Mouse (Mus musculus): Measurements from ENCODE around the gene Mrps23. TPM values are rescaled to one million over a fixed set of nuclear protein-coding genes. Genes with fewer than 3 reads are reported as not detected.
"Not testable (repeated sequence)": the region's sequence is repeated elsewhere in the genome, so short reads cannot be mapped to it uniquely, and the experiment has no call there.

Mrps23 gene
- polyA plus RNA-seq, 1 experiment from 2014 or later: 62.4 TPM

- ATAC-seq (replicated peaks): no peak
- peaks cover 10% of the 10 kb centered on the region for H3K27me3 ChIP-seq (replicated peaks)
- no peak overlapping the region for H3K4me2 ChIP-seq
- no peaks in the 10 kb centered on the region for H3K36me3 ChIP-seq (replicated peaks)
- peaks cover 10% of the 10 kb centered on the region for H3K4me1 ChIP-seq
- WGBS: 13% methylated on average over 4 of the region's 4 CpGs
- no peak overlapping the region for H3K27ac ChIP-seq
- no peak overlapping the region for H3K4me3 ChIP-seq
- no peaks in the 10 kb centered on the region for H3K9me3 ChIP-seq
- H3K9ac ChIP-seq: no peak overlapping the region
These were observed 6.0 kb upstream of the Mrps23 start for GRCm38 (mm10) chr11:88198223-88198622.

- WGBS: 78% methylated on average over 2 of the region's 2 CpGs
- H3K9ac ChIP-seq: no peak overlapping the region
- no peaks in the 10 kb centered on the region for H3K9me3 ChIP-seq
- no peak overlapping the region for H3K27ac ChIP-seq
- ATAC-seq (replicated peaks): no peak
- H3K27me3 ChIP-seq (replicated peaks): no peaks in the 10 kb centered on the region
- H3K36me3 ChIP-seq (replicated peaks): no peaks in the 10 kb centered on the region
- H3K4me2 ChIP-seq: no peak overlapping the region
- H3K4me1 ChIP-seq: peaks cover 25% of the 10 kb centered on the region
- H3K4me3 ChIP-seq: no peak overlapping the region
These were observed 3.0 kb upstream of the Mrps23 start for GRCm38 (mm10) chr11:88201172-88201571.

GRCm38 (mm10) chr11:88202077-88202476, 2.1 kb upstream of the Mrps23 start:
- WGBS: 11% methylated on average over 2 of the region's 2 CpGs
- Histone ChIP-seq H3K27me3 (replicated peaks) (no peaks in the 10 kb centered on the region), H3K36me3 (replicated peaks) (no peaks in the 10 kb centered on the region), H3K27ac (no peak overlapping the region), H3K9me3 (no peaks in the 10 kb centered on the region), H3K4me1 (peaks cover 26% of the 10 kb centered on the region), H3K4me3 (no peak overlapping the region), H3K9ac (no peak overlapping the region), H3K4me2 (no peak overlapping the region)
- no peak for ATAC-seq (replicated peaks)

- ATAC-seq (replicated peaks): peak; percentile 24
- 33% methylated on average over 30 of the region's 30 CpGs for WGBS
- Histone ChIP-seq H3K27ac (peak overlapping the region; percentile 73), H3K9me3 (no peaks in the 10 kb centered on the region), H3K9ac (peak overlapping the region; percentile 83), H3K4me1 (peaks cover 26% of the 10 kb centered on the region), H3K27me3 (replicated peaks) (no peaks in the 10 kb centered on the region), H3K4me2 (peak overlapping the region; percentile 90), H3K36me3 (replicated peaks) (peaks cover 8% of the 10 kb centered on the region; the same call in 1 of the 2 replicates), H3K4me3 (peak overlapping the region; percentile 70)
These were observed 593 bp downstream of the Mrps23 start for GRCm38 (mm10) chr11:88204593-88205368.

DNA sequence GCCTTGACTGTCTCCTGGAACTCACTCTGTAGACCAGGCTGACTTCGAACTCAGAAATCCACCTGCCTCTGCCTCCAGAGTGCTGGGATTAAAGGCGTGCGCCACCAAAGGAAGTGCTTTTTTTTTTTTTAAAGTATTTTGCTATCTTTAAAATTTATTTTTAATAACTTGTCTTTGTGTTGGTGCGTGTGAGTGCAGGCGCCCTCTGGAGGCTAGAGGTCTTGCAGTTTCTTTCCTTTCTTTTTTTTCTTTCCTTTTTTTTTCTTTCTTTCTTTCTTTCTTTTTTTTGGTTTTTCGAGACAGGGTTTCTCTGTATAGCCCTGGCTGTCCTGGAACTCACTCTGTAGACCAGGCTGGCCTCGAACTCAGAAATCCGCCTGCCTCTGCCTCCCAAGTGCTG, 2.4 kb downstream of the Mrps23 start:
- 85% methylated on average over 8 of the region's 8 CpGs for WGBS
- H3K36me3 ChIP-seq (replicated peaks): peaks cover 26% of the 10 kb centered on the region
- peaks cover 26% of the 10 kb centered on the region for H3K4me1 ChIP-seq
- H3K27me3 ChIP-seq (replicated peaks); H3K4me2 ChIP-seq; H3K9me3 ChIP-seq; H3K9ac ChIP-seq; H3K27ac ChIP-seq; H3K4me3 ChIP-seq; ATAC-seq (replicated peaks): not testable (repeated sequence)

DNA sequence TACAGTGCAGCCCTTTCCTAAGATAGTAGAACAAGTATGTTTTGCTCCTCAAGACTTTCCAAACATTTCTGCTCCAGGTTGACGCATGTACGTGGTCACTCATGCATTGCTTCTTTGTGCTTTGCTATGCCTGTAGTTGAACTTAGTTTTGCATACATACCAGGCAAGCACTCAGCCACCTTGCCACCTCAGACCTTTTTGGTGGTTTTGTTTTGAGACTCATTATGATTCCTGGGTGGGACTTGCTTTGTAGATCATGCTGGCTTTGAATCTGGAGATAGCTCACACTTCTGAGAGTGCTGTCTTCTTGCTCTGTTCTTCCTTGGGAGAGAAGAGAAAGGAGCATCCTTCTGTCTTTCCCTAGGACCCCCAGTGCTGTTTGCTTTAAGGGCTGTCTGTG, 3.5 kb downstream of the Mrps23 start:
- WGBS: 95% methylated on average over 2 of the region's 2 CpGs
- no peak for ATAC-seq (replicated peaks)

DNA sequence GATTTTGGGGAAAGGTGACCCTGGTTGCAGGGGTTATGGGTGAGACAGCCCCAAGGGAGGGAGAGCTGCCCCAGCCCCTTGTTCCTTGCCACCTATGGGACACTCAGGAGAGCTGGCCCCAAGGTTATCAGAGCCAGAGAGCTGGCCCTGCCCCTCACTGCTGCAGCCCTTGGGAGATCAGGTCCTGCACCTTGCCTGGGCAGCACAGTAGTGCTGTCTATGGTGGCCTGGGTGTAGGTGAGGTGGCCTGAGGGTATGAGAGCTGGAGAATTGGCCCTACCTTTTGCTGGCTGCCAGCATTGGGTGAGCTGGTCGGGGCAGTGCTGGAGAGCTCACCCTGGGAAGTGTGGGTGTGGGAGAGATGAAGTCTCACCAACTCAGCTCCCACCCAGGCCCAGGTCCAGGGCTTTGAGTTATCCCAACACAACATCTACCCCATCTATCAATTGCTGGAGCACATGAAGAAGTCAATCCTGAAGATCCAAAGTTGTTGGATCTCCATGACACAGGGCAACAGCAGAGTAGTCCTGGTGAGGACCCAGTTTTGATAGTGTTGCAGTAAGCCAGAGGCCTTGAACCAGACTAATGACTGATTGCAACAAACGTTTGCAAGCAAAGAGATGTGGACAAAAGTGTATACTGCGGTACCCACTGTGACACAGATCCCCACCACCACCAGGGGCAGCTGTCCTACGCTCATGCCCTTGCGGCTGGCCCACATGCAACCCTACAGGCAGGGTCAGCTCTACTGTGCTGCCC, 7.8 kb downstream of the Mrps23 start:
- Histone ChIP-seq H3K9me3 (no peaks in the 10 kb centered on the region), H3K27ac (no peak overlapping the region), H3K36me3 (replicated peaks) (peaks cover 32% of the 10 kb centered on the region), H3K4me1 (peaks cover 20% of the 10 kb centered on the region), H3K4me2 (no peak overlapping the region), H3K27me3 (replicated peaks) (no peaks in the 10 kb centered on the region), H3K9ac (no peak overlapping the region), H3K4me3 (no peak overlapping the region)
- no peak for ATAC-seq (replicated peaks)
- 84% methylated on average over 5 of the region's 5 CpGs for WGBS

More for the DNA sequence above, 3.5 kb downstream of the Mrps23 start:
- Histone ChIP-seq H3K4me2 (no peak overlapping the region), H3K4me1 (peaks cover 26% of the 10 kb centered on the region), H3K4me3 (no peak overlapping the region), H3K9ac (no peak overlapping the region), H3K27ac (no peak overlapping the region), H3K27me3 (replicated peaks) (no peaks in the 10 kb centered on the region), H3K36me3 (replicated peaks) (peaks cover 32% of the 10 kb centered on the region), H3K9me3 (no peaks in the 10 kb centered on the region)

- H3K4me1 ChIP-seq: peaks cover 20% of the 10 kb centered on the region
- peaks cover 26% of the 10 kb centered on the region for H3K36me3 ChIP-seq (replicated peaks)
- no peak for ATAC-seq (replicated peaks)
- no peak overlapping the region for H3K4me2 ChIP-seq
- no peaks in the 10 kb centered on the region for H3K27me3 ChIP-seq (replicated peaks)
- no peak overlapping the region for H3K4me3 ChIP-seq
- H3K9ac ChIP-seq: no peak overlapping the region
- no peak overlapping the region for H3K27ac ChIP-seq
- no peaks in the 10 kb centered on the region for H3K9me3 ChIP-seq
- WGBS: 58% methylated on average over 6 of the region's 6 CpGs
These were observed 9.6 kb downstream of the Mrps23 start for GRCm38 (mm10) chr11:88213757-88214156.

DNA sequence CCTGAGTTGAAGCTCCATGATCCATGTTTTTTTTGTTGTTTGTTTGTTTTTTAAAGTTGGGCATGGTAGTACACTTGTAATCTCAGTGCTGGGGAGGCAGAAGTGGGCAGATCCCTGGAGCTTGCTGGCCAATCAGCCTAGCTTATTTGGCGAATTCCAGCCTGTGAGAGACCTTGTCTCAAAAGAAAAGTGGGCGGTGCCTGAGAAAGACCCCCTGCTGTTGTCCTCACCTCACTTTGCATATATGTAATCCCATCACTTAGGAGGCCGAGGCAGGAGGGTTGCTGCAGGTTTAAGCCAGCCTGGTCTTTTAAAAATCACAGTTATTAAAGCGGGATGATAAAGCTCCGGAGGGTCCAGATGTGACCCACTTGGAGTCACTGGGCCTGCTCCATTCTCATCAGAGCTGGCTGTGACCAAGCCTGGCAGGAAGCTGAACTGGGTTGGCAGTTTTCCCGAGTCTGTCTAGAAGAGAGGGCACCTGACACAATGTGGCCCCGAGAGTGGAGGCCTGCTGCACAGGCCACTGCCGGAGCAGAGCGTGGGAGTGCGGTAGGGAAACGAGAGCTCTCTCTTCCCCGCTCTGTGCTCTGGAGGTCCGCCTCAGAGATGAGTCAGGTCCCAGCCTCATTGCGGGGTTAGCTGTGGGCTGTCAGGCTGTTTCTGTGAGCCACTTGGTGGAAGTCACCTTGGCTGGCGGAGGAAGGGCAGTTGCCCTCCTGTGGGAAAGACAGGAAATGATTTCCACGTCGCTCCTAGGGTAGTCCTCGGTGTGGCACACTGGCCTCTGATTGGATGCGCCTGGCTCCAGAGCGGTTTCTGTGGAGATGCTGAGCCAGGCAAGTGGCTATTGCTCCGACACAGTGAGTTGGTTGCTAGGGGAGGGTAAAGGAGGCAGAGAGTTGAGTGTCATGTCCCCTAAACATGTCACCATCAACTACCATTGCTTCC, 11.0 kb downstream of the Mrps23 start:
- ATAC-seq (replicated peaks): peak; percentile 74
- peaks cover 20% of the 10 kb centered on the region for H3K4me1 ChIP-seq
- WGBS: 58% methylated on average over 21 of the region's 21 CpGs
- H3K36me3 ChIP-seq (replicated peaks): peaks cover 20% of the 10 kb centered on the region
- no peak overlapping the region for H3K4me3 ChIP-seq
- H3K27ac ChIP-seq: peak overlapping the region; percentile 76
- H3K4me2 ChIP-seq: peak overlapping the region; percentile 39
- H3K27me3 ChIP-seq (replicated peaks): no peaks in the 10 kb centered on the region
- H3K9me3 ChIP-seq: no peaks in the 10 kb centered on the region
- H3K9ac ChIP-seq: no peak overlapping the region

DNA sequence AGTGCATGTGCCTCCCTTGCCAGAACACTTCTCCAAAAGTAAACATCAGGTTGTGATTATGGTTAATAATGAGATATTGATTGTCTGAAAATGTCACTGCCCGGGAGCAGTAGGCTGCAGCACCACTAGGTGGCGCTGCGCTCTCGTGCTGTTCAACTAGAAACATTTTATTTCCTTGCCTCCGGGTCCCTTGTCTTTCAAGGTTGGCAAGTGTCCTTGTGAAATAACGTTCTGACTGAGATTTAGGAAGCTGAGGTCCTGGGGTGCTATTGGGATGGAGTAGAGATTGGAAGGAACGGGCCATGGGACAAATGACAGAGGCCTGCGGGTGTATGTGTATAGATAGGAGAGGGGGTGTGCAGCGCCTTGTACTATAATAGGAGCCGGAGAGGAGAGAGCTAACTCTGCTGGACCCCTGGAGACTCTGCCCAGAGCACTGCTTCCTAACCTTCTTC, 12.1 kb downstream of the Mrps23 start:
- Histone ChIP-seq H3K4me2 (peak overlapping the region; percentile 39), H3K27ac (peak overlapping the region; percentile 76), H3K36me3 (replicated peaks) (peaks cover 9% of the 10 kb centered on the region; the same call in 1 of the 2 replicates), H3K4me1 (peaks cover 20% of the 10 kb centered on the region), H3K9me3 (no peaks in the 10 kb centered on the region), H3K4me3 (peak overlapping the region; percentile 4; the same call in 1 of the 2 replicates), H3K9ac (peak overlapping the region; percentile 36; the same call in 1 of the 2 replicates), H3K27me3 (replicated peaks) (no peaks in the 10 kb centered on the region)
- 7% methylated on average over 10 of the region's 10 CpGs for WGBS
- peak; percentile 67 for ATAC-seq (replicated peaks)

- no peaks in the 10 kb centered on the region for H3K36me3 ChIP-seq (replicated peaks)
- peaks cover 20% of the 10 kb centered on the region for H3K4me1 ChIP-seq
- no peak overlapping the region for H3K4me3 ChIP-seq
- no peak overlapping the region for H3K9ac ChIP-seq
- no peak overlapping the region for H3K4me2 ChIP-seq
- no peak overlapping the region for H3K27ac ChIP-seq
- ATAC-seq (replicated peaks): no peak
- no peaks in the 10 kb centered on the region for H3K27me3 ChIP-seq (replicated peaks)
- 92% methylated on average over 6 of the region's 6 CpGs for WGBS
- no peaks in the 10 kb centered on the region for H3K9me3 ChIP-seq
These were observed 14.0 kb downstream of the Mrps23 start for GRCm38 (mm10) chr11:88218155-88218554.

DNA sequence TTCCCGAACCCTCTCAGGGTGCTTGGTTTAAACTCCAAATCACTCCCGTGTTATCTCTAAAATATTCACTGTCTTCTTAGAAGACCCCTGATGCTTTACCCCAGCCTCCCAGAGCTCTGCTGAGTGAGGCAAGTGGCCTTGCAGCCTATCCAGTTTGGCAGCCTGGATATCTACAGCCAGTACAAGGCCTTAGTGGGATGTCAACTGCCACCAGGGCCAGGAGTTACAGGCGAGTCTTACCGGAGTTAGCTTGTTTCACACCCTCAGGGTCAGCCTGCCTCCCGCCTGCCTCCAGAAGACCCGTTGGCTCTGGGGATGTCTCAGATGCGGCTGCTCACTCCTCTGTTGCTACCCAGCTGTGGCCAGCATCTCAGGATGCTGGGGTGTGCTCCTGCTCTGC, 14.4 kb downstream of the Mrps23 start:
- H3K4me1 ChIP-seq: peaks cover 20% of the 10 kb centered on the region
- no peak overlapping the region for H3K4me3 ChIP-seq
- H3K9me3 ChIP-seq: no peaks in the 10 kb centered on the region
- no peaks in the 10 kb centered on the region for H3K27me3 ChIP-seq (replicated peaks)
- H3K27ac ChIP-seq: no peak overlapping the region
- ATAC-seq (replicated peaks): no peak
- H3K36me3 ChIP-seq (replicated peaks): no peaks in the 10 kb centered on the region
- WGBS: 70% methylated on average over 7 of the region's 7 CpGs
- H3K4me2 ChIP-seq: no peak overlapping the region
- H3K9ac ChIP-seq: no peak overlapping the region
